ENCODE assay signal across 15 mouse cellular contexts in the genomic region with DNA sequence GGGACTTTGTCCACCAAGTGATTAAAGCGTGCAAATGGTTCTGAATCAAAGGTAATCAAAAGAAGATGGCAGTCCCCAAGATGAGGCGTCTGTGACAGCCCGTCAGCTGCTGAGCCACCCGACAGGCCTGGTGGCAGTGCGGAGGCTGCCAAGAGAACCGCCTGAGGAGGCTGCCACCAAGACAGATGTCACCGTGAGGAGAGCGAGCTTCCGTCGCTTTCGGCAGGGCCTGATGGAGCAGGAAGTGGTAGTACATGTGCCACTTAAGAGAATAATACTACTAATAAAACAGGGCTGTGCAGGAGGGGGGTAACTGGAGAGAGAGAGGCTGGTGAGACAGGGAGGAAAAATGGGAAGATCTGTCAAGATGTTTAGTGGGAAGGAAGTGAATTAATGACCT.
DNase-seq lines count a peak whose midpoint lies in the region; TF ChIP-seq lines count a peak whose summit lies in the region.
"Had no signal": no experiment of that assay in that cellular context is flagged by ENCODE, and none has a peak within 500 bp of the region (broad histone marks: within the 10 kb centered on the region; RNA-seq: fewer than 3 reads in every experiment).

No protein-coding gene starts in this region.

- no peak overlapping the region for H3K27ac ChIP-seq in thymus, adult 2 months (ENCODE audit: control insufficient read depth, insufficient read depth, low read length)
- H3K27ac ChIP-seq: limb, embryonic 13.5 days; stomach, postnatal 0 days had no signal

- H3K4me1 ChIP-seq in thymus, adult 2 months (replicated peaks; ENCODE audit: control insufficient read depth, insufficient read depth, low read length): peaks cover 6% of the 10 kb centered on the region; the same call in 1 of the 2 replicates
- H3K4me1 ChIP-seq: megakaryocyte, embryonic 14.5 days had no signal

- intact Hi-C loops in gastrocnemius, postnatal 36 days (cut with DNase I): no loop called here

- H3K4me3 ChIP-seq in thymus, adult 2 months (ENCODE audit: control insufficient read depth, insufficient read depth, low read length): no peak overlapping the region
- H3K4me3 ChIP-seq: erythroblast, embryonic 14.5 days; limb, embryonic 13.5 days; megakaryocyte, embryonic 14.5 days had no signal

- no peaks in the 10 kb centered on the region for H3K36me3 ChIP-seq in thymus, adult 2 months (ENCODE audit: control insufficient read depth, insufficient read depth, low read length)
- H3K36me3 ChIP-seq: limb, embryonic 13.5 days had no signal

- DNase-seq in heart, adult 11 months: peak; percentile 42
- no peak for DNase-seq in heart, adult 8-10 months (ENCODE audit: low spot score)
- DNase-seq in brain, adult 2 months (ENCODE audit: low read depth, low spot score): peak; percentile 29
- peak; percentile 32 to 38 for DNase-seq in layer of hippocampus, adult 8-10 months (ENCODE audit: low spot score in 2 of 2)
- DNase-seq in thymus, adult 2 months: peak; percentile 37
- DNase-seq in gastrocnemius, postnatal 36 days: no peak
- no peak for DNase-seq in adrenal gland, postnatal 14 days
- DNase-seq: gastrocnemius, postnatal 14 days; kidney, postnatal 25 days; lung, adult 2 months; right cerebral cortex, postnatal 14 days had no signal

- 14% methylated on average over 11 of the region's 11 CpGs for WGBS in thymus, adult 2 months

- no peak for TF ChIP-seq CTCF in thymus, adult 2 months (IDR thresholded peaks at IDR 0.05; ENCODE audit: borderline replicate concordance, control insufficient read depth, extremely low read depth, insufficient read depth, low read length, poor library complexity)

- no peak for TF ChIP-seq POLR2A in thymus, adult 2 months (IDR thresholded peaks at IDR 0.05; ENCODE audit: control insufficient read depth, extremely low read depth, insufficient read depth, low read length, poor library complexity)

- 0 out of 2 replicates have a peak, but pooled peaks cover 2% of the 10 kb centered on the region for H3K27me3 ChIP-seq in thymus, adult 2 months (ENCODE audit: control insufficient read depth, insufficient read depth, low read length)
- H3K27me3 ChIP-seq: megakaryocyte, embryonic 14.5 days had no signal

Comparison
In these comparisons a context has a peak if more than half of its experiments do, and no peak if none do; other contexts are left out.
1. DNase-seq: peak in heart, adult 11 months (single experiment), brain, adult 2 months (single experiment), layer of hippocampus, adult 8-10 months (2 of 2) and thymus, adult 2 months (single experiment); none in heart, adult 8-10 months (single experiment), gastrocnemius, postnatal 36 days (0 of 2) and adrenal gland, postnatal 14 days (single experiment).